ENCODE assay signal across 20 mouse cellular contexts in genomic region chr15:4734996-4735609, GRCm38 (mm10). TPM values are rescaled to one million over a fixed set of nuclear protein-coding genes. Genes with fewer than 3 reads are reported as not detected.
"Had no signal": no experiment of that assay in that cellular context is flagged by ENCODE, and none has a peak within 500 bp of the region (broad histone marks: within the 10 kb centered on the region; RNA-seq: fewer than 3 reads in every experiment).

No protein-coding gene starts in this region.

- H3K36me3 ChIP-seq: intestine, embryonic 15.5 days; limb, embryonic 15.5 days; liver, embryonic 13.5 days; lung, embryonic 15.5 days; midbrain, embryonic 12.5 days; neural tube, embryonic 15.5 days had no signal

- H3K4me2 ChIP-seq: intestine, embryonic 15.5 days; limb, embryonic 15.5 days; liver, embryonic 13.5 days; lung, embryonic 15.5 days; midbrain, embryonic 12.5 days; neural tube, embryonic 15.5 days had no signal

- H3K9ac ChIP-seq: intestine, embryonic 15.5 days; limb, embryonic 15.5 days; liver, embryonic 13.5 days; liver, postnatal 0 days; lung, embryonic 15.5 days; midbrain, embryonic 12.5 days; neural tube, embryonic 15.5 days had no signal

- ATAC-seq: intestine, embryonic 15.5 days had no signal

- H3K27me3 ChIP-seq: intestine, embryonic 15.5 days; limb, embryonic 15.5 days; liver, embryonic 13.5 days; lung, embryonic 15.5 days; midbrain, embryonic 12.5 days; neural tube, embryonic 15.5 days had no signal

- H3K4me3 ChIP-seq: intestine, embryonic 15.5 days; limb, embryonic 15.5 days; liver, embryonic 13.5 days; lung, embryonic 15.5 days; midbrain, embryonic 12.5 days; myocyte; neural tube, embryonic 15.5 days had no signal

- H3K27ac ChIP-seq: intestine, embryonic 15.5 days; limb, embryonic 15.5 days; liver, embryonic 13.5 days; lung, embryonic 15.5 days; midbrain, embryonic 12.5 days; neural tube, embryonic 15.5 days; stomach, postnatal 0 days had no signal

- DNase-seq: layer of hippocampus, adult 9-11 months; layer of hippocampus, postnatal 36 days; liver, embryonic 13.5 days; liver, postnatal 0 days; lung, postnatal 14 days; right cerebral cortex, adult 18-20 months; right cerebral cortex, postnatal 25 days; thymus, postnatal 4 days had no signal

- H3K4me1 ChIP-seq: intestine, embryonic 15.5 days; limb, embryonic 15.5 days; liver, embryonic 13.5 days; lung, embryonic 15.5 days; midbrain, embryonic 12.5 days; neural tube, embryonic 15.5 days had no signal

- H3K9me3 ChIP-seq: intestine, embryonic 15.5 days; limb, embryonic 15.5 days; liver, embryonic 13.5 days; lung, embryonic 15.5 days; midbrain, embryonic 12.5 days; neural tube, embryonic 15.5 days had no signal

RNA-seq across cellular contexts. Expression of gene C6, which starts 8.1 kb away (rescaled TPM):
- total RNA-seq: layer of hippocampus, postnatal 36 days; left cerebral cortex, adult 8-10 months; left cerebral cortex, postnatal 25 days; megakaryocyte-erythroid progenitor cell, adult 5-6 weeks had no signal
- polyA plus RNA-seq: limb, embryonic 11.5 days; lung, embryonic 15.5 days; midbrain, embryonic 12.5 days; myocyte; neural tube, embryonic 11.5 days; neural tube, embryonic 15.5 days; stomach, postnatal 0 days had no signal
